Mouse (Mus musculus) liver (tissue): ENCODE data around the gene Dennd4a.
"Not testable (repeated sequence)": the region's sequence is repeated elsewhere in the genome, so short reads cannot be mapped to it uniquely, and the experiment has no call there.

ENCODE experiments used
- DNase-seq: peaks from one replicate; pipeline ENCODE4 v3.0.0-alpha.2; 2020; ENCODE audit warnings: mixed read lengths

The Dennd4a gene

DNA sequence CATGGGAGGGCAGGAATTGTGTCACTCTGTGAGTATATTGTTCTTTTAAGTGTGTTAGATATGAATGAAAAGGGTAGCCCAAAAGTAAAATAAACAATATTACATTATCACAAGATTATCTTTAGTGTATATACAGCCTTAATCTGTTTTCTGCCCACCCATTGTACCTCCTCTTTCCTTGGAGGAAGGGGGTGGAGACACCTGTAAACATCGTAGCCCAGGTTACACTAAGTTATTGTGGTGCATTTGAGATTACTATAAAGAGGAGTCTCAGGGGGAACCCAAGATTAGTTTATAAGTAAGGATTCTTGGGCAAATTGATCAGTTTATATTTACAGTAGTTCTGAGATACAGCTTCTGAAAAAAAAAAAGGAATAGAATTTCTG, 1.3 kb downstream of the Dennd4a start:
- DNase-seq: no peak

DNA sequence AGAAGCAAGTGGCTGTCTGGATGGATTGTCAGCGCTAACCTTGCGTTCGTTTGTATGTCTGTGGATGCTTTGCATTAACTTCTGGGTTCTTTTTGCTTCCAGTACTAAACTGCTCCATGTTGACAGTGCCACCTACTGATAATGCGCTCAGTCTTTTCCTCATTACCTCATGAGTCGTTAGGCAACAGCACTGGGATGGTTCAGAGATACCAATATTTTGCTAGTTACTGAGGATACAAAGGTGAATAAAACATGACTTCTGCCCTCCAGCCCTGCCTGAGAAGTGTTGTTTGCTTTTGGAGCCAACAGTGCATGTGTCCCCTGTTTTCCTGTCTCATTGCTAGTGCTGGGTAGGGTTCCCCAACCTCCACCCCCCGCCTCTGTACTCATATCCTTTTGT, 3.1 kb downstream of the Dennd4a start:
- DNase-seq: peak; percentile 23

DNA sequence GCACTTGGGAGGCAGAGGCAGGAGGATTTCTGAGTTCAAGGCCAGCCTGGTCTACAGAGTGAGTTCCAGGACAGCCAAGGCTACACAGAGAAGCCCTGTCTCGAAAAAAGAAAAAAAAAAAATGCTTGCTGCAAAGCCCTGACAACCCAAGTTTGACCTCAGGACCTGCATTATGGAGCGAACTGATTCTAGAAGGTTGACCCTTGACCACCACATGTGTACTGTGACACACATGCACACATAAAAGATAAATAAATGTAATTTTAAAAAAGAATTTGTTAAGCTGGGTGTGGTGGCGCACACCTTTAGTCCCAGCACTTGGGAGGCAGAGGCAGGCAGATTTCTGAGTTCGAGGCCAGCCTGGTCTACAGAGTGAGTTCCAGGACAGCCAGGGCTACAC, 8.5 kb downstream of the Dennd4a start:
- not testable (repeated sequence) for DNase-seq

DNA sequence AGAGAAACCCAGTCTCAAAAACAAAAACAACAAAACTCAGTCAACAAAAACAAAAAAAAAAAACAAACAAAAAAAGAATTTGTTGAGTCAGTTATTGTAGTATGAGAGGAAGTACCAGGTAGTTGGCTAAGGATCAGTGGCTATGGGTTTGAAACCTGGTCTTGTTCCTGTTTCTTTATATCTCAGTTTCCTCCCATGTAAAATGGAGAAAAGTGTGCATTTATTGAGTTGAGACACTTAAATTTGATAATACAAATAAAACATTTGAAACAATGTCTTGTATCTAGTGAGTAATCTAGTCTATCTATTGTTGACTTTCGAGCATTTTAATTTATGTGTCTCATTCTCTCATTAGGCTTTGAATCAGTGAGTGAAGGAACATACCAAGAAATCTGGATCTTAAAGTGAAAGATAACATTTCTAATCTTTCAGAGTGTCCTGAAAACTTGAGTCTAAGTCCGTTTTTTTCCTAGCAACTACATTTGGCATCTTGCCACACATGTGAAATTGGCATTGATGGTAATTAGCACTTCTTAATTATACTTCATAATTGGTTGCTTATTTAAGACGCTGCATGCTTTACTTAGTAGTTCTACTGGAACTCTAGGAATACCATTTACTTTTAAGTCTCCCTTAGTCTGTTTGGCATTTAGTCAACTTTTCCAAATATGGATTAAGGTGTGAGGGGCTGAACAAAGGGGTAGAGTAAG, 9.1 kb downstream of the Dennd4a start:
- no peak for DNase-seq

DNA sequence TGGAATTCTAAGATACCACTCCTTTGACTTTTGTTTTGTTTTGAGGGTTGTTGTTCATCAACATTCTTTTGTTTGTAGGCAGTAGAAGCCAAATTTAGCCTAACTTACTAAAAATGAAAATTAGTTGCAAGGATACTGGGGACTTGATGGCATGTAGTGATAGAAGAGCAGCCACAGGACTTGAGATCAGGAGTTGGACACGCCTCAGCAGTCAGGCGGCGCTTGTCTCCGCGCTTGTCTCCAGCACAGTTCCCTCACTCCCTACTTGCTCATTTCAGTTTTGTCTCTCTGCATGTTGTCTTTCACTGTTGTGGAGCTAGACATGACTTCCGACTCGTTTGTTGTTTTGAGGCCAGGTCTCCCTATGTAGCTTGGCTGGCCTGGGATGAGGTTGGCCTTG, 11.1 kb downstream of the Dennd4a start:
- DNase-seq: peak; percentile 42

DNA sequence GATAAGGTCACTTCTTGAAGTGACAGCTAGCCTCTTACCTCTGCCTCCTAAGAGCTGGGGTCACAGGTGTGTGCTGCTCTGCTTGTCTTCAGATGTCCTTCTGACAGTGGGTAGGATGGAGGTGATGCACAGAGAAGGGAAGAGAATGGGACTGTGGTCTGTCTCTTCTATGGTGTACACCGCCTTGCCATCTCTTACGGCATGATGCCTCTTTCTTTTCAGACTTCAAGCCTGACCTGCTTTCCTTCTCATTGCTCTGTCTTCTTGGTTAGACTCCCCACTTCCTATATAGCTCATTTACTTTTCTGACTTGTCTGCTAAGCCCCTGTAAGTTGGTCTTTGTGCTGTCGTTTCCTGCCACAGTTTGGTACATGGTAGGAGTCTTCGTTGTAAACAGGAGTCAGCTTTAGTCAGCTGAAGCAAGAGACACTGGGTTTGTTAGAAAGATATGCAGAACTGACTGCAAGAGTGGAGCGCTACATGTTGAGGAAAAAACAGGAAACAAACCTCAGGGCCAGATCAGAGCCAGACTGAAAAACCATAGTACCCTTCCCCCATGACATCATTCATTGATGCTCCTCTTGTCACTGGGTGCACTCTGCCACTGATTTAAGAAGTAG, 13.4 kb downstream of the Dennd4a start:
- no peak for DNase-seq

DNA sequence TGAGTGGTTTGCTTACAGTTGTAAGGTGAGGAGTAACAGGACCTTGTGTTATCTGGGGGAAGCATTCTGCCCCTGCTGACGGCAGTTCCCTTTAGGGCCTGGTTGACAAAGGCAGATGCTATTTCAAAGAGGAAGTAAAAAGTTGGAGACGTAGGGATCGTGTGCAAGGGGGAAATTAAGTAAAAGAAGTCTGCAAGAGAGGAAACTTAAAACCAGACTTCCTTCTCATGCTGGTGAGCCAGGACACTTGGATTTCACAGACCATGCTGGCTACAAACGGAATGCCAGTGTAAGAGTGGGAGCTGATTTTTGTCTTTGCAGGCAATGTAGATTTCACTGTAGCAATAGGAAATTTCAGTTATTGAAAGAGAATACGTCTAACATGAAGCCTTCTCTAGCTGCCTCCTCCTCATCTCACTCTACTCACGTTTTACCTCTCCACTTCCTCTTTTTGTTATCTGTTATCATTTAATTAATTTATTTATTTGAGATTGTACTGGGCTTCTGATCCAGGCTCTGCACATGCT, 19.0 kb downstream of the Dennd4a start:
- peak; percentile 49 for DNase-seq

DNA sequence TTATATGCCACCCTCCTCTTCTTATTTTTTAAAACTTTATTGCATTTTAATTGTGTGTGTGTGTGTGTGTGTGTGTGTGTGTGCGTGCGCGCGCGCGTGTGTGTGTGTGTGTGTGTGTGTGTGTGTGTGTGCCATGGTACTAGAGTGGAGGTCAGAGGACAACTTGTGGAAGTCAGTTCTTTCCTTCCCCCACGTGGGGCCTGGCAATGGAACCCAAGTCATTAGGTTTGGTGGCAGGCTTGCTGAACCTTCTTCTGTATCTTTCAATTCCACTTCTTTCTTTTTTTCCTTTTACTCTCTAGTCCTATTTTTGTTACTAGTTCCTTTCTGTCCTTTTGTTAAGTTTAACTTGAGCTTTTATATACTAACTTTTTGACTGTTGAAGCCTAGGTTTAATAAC, 19.5 kb downstream of the Dennd4a start:
- DNase-seq: no peak

DNA sequence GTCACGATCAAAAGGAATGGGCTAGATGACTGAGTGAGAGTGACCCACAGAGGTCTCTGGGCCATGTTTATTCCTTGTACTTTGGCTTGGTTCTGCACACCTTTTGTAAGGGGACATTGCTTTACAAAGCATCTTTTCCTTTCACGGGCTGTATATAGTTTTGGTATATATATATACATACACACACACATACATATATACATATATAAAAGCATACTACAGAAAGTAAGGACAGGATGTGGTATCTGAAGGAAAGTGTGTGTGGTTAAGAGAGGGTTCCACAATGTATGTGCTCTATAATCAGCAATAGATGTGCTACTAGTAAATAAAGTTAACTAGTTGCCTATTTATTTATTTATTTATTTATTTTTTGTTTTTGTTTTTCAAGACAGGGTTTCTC, 20.6 kb downstream of the Dennd4a start:
- DNase-seq: no peak

DNA sequence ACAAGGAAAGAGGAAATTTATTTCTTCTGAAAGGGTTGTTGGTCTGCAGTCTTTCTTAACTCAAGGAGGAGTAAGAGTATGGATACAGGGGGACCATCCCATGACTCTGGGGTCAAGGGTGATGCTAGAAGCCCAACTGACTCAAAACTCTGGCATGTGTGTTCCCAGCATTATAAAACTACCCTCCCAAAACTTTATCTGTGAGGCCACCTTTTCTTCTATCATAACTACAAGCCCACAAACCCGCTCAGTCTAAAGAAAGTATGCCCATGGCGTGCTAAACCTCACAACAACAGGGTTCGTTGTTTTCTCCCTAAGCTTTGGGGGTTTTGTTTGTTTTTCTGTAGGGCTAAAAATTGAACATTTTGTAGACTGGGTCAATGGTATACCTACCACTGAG, 23.3 kb downstream of the Dennd4a start:
- DNase-seq: peak; percentile 46

DNA sequence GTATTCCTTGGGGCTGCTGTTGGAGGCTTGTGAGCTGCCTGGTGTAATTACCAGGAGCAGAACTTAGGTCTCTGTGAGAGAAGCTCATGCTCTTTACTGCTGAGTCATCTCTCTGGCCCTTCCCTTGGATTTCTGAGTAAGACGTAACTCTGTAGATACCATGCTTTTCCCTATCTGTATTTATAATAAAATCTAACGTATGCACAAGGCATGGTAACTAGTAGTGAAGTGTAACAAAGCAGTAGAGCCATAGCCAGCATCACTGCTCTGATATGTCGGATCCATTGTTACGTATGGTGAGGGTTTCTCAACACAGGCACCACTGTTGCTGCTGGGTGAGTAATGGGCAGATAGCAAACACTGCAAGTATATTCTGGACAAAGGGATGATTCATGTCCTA, 34.2 kb downstream of the Dennd4a start:
- DNase-seq: peak; percentile 31

DNA sequence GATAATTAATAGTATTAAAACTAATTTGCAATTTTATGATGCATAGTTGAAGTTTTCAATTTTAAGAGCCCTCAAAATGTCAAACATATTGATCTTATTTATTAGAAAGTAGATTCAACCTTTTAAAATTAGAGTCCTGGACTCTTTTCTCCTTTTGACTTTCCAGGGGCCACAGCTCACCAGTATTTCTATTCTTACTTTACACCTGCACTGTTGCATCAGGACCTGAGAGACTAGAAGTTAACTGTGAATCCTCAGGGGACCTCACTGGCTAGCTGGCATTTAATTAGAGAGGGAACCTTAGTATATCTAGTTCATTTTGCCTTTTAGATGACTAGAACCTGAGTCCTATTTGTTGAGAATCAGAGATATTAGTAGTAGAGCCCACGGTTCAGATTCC, 38.4 kb downstream of the Dennd4a start:
- no peak for DNase-seq

DNA sequence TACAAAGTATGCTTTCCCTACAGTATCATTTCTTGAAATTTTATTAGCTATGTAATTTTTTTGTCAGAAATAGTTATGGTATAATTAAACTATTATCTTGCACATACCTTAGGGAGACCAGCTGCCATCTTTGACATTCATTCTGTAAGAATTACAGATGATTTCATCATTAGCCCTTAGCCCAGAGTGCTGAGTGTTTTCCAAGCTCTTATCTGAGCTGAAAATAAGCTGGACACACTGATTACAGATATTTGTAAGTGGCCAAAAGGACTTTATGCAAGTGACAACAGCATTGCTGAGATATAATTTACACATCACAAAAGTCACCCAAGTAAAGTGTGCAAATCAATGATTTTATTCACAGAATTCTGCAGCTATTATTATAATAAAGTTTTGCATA, 48.9 kb downstream of the Dennd4a start:
- DNase-seq: no peak

DNA sequence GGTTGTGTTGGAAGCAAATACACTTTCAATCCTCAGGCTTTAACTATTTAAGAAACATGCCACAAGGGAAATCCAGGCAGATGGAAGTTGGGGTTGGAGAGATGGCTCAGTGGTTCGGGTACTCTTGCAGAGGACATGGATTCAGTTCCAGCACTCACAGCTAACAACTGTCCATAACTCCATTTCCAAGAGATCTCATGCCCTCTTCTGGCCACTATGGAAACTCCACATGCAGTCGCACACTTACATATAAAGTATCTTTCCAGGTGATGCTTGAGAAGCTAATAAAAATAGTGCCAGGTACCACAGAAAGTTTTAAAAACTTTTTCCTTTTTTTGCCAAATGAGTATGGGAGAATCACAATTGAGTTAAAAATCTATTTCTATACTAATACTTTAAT, 51.5 kb downstream of the Dennd4a start:
- peak; percentile 17 for DNase-seq

DNA sequence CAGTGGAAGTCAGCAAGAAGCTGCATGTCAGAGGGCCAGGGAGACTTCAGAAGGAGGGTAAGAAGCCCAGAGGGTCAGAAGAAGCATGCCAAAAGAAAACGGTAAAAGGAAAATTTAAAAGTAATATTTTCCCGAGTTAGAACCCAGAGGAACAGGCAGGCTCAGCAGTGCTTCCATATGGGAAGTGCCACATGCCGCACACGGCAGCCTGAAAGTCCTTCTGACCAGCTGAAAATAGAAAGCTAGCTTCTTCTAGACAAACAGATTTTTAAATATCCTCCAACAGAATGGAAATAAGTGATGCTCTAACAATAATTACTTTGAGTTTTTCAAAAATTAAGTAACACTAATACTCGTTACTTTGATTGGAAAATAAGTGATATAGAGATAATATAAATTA, 74.9 kb downstream of the Dennd4a start:
- DNase-seq: no peak

DNA sequence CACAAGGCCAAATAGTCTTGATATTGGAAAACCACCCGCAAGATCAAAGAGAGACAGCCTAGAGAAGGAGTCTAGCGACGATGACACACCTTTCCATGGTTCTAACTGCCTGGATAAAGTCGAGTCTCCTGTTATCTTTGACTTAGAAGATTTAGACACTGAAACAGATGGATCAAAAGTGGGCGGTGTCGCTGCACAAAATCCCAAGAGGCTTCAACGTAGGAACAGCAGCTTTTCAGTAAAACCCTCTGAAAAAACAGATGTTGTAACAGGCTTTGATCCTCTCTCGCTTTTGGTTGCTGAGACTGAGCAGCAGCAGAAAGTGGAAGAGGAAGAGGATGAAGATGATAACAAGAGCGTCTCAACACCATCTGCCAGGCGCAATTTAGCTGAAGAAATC, 85.5 kb downstream of the Dennd4a start:
- no peak for DNase-seq

DNA sequence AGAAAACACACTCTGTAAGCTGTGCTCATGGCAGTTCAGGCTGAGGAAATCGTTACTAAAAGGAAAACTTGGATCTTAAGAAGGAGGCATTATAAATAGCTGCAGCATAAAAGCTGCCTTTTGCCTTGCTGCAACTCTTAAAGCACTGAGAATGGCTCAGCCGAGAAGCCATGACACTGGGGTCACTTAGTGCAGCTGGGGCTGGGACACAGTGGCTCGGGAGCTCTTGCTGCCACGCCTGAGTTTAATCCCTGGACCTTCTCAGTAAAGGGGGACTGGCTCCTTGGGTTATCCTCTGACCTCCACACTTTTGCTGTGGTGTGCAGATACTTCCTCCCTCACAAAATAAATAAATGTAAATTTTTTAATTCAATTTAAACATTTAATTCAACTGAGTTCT, 91.7 kb downstream of the Dennd4a start:
- DNase-seq: no peak

DNA sequence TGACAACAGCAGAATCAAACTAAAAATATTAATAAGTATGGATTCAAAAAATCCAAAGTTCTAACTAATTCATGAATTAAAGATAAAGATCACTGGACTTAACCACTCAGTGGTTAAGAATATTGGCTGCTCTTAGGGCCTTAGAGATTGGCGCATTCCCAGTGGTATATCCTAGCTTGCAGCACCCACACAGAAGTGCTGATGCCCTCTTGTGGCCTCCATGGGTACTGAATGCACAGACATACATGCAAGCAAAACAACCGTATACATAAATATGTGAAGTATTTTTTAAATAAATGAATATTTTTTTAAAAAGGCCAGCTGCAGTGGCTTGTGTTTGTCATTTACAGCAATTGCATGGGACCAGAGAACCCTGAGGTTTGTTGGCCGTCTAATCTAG, 92.2 kb downstream of the Dennd4a start:
- DNase-seq: peak; percentile 76

DNA sequence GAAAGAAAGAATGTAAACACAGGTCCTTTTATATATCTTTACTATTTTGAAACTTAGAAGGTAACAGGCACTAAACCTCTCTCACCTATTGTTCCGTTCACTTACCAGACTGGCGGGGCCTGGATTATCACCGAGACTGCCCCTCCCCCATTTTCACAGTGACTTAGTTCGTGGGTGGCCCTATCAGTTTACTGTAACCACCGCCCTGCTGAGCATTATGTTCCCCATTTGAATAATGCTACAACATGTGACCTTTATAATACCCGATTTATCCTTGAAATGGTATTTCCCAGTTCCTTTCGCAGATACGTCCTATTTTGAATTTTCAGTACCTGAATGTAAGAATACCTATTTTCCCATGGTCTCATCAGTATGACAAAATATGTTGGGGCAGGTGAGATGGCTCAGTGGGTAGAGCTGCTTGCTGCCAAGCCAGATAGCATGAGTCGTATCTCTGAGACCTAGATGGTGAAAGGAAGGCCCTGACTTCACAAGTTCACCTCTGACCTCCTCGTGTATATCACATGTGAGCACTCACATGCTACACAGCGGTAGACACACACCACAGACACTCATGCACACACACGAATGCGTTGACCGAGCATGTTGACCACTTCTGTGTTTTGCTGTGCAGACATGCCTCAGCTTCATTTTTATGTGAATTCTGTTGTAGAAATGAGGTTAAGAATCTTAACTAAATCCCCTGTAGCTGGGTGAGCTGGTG, 93.9 kb downstream of the Dennd4a start:
- no peak for DNase-seq

DNA sequence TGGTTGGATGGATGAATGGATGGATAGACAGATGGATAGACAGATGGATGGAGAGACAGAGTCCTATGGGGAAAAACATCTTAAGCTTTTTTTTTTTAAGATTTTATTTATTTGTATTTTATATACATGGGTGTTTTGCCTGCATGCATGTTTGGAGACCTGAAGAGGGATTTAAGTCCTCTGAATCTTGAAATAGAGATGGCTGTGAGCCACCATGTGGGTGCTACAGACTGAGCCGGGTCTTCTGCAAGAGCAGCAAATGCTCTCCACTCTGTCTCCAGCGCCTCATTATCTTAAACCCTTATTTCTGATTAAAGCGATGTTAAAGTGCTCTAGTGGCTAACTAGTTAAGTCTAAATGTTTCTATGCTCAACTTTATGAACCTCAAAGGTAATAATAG, 96.3 kb downstream of the Dennd4a start:
- DNase-seq: no peak

DNA sequence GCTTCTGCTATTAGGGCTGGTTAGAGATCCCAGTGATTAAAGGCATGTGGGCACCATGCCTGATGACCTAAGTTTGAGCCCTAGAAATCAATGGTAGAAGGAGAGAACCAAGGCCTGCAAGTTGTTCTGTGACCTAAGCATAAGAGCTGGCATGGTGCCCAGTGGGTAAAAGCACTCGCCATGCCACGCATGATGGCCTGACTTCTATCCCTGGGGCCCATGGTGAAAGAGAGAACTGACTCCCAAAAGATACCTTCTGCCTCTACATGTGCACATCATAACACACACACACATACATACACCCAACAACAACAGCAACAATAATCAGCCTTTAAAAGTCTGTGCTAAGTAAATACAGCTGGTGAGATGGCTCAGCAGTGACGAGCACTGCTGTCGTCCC, 102.3 kb downstream of the Dennd4a start:
- no peak for DNase-seq

DNA sequence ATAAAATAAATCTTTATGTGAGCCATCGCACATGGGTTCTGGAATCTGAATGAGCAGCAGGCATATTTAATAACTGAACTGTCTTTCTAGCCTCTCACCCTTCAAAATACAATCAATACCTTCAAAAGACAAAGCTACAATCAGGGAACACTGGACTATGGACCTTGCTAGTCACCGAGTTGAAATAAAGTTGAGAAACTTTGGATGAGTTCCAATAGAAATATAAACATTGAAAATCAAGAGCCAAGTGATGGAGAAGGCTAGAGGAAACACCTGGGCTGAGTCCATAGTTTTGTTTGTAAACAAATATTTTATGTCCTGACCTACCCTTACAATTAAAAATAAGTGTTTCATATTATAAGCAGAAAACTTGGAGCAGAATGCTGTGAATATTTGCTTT, 102.8 kb downstream of the Dennd4a start:
- DNase-seq: no peak

DNA sequence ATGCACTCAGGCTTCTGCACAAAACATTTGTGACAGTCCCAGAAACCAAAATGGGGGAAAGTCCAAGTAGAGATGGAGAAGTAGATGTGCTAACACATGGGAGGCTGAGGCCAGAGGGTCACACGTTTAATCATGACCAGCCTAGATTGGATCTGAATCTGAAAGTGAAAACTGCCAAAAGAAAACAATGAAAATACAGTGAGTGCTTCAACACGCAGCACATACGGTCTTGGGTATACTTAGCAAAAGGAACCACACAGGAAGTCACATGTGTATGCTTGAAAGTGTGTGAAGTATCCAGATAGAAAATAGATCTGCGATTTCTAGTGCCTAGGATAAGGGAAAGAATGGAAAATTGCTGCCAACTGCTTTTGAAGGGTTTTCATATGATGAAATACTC, 103.5 kb downstream of the Dennd4a start:
- no peak for DNase-seq

DNA sequence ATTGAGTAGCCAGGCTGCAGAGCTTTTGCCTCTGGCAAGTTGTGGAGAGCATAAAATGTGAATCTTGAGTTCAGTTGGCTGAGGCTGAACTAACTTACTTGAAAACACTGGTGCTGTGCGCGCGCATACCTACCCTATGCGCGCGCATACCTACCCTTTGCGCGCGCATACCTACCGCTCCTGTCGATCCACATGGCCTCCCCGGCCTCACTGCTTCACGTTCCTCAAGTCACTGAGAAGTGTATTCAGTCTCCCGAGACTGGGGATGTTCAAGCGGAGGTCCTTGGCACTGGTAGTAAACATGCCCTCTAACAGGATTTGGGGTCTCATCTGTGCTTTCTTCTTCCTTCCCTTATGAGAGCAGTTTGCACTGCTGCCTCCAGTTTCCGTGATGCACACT, 107.4 kb downstream of the Dennd4a start:
- DNase-seq: peak; percentile 67
